Comparison of ENCODE assay signal across 24 mouse cellular contexts in the genomic region with DNA sequence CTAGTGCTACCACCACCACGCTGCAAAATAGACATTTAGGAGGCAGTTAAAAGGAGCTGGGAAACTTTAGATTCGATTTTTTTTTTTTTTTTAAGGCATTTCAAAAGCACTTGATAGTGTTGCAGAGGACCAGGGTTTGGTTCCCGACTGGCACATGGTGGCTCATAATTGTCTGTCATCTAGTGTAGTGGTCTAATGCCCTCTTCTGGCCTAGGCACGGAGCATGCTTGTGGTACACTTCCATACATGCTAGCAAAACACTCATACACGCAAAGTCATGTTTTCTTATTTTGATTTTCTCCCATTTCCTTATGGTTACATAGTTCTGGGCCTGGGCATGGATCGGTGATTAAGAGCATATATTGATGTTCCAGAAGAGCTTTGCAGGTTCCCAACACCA. TPM values are rescaled to one million over a fixed set of nuclear protein-coding genes. Genes with fewer than 3 reads are reported as not detected.
DNase-seq lines count a peak whose midpoint lies in the region; ATAC-seq and TF ChIP-seq lines count a peak whose summit lies in the region.
"Had no signal": no experiment of that assay in that cellular context is flagged by ENCODE, and none has a peak within 500 bp of the region (broad histone marks: within the 10 kb centered on the region; RNA-seq: fewer than 3 reads in every experiment).

No protein-coding gene starts in this region.

- no peak overlapping the region for H3K9ac ChIP-seq in intestine, postnatal 0 days (ENCODE audit: low read depth, low read length)
- H3K9ac ChIP-seq in intestine, embryonic 16.5 days (ENCODE audit: low read depth, low read length), result no peak overlapping the region
- no peak overlapping the region for H3K9ac ChIP-seq in lung, postnatal 0 days (replicated peaks; ENCODE audit: low read depth)
- H3K9ac ChIP-seq: forebrain, embryonic 15.5 days; limb, embryonic 13.5 days; neural tube, embryonic 13.5 days; stomach, embryonic 15.5 days had no signal

- peaks cover 27% of the 10 kb centered on the region for H3K36me3 ChIP-seq in intestine, postnatal 0 days (ENCODE audit: control insufficient read depth, insufficient read depth)
- no peaks in the 10 kb centered on the region for H3K36me3 ChIP-seq in intestine, embryonic 16.5 days (ENCODE audit: control insufficient read depth, insufficient read depth, low read length)
- H3K36me3 ChIP-seq in lung, postnatal 0 days (ENCODE audit: insufficient read depth, low read length), result peaks cover under 1% of the 10 kb centered on the region; the same call in 1 of the 2 replicates

- WGBS in cerebellum, adult 2 months, result 86% methylated on average over 6 of the region's 6 CpGs
- WGBS in intestine, postnatal 0 days, result 87% methylated on average over 6 of the region's 6 CpGs
- 92% methylated on average over 6 of the region's 6 CpGs for WGBS in intestine, embryonic 16.5 days
- WGBS in lung, postnatal 0 days, result 90% methylated on average over 6 of the region's 6 CpGs

- H3K4me3 ChIP-seq in cerebellum, adult 2 months (replicated peaks; ENCODE audit: insufficient read depth, low read depth, low read length), result no peak overlapping the region
- no peak overlapping the region for H3K4me3 ChIP-seq in intestine, postnatal 0 days (ENCODE audit: low read depth, low read length)
- H3K4me3 ChIP-seq in intestine, embryonic 16.5 days (ENCODE audit: low read length), result no peak overlapping the region
- H3K4me3 ChIP-seq in layer of hippocampus, adult 2 months, result no peak overlapping the region
- no peak overlapping the region for H3K4me3 ChIP-seq in lung, postnatal 0 days (ENCODE audit: low read depth, low read length)
- H3K4me3 ChIP-seq: embryonic facial prominence, embryonic 10.5 days; forebrain, embryonic 15.5 days; hindbrain, embryonic 10.5 days; limb, embryonic 13.5 days; midbrain, embryonic 10.5 days; myocyte; neural tube, embryonic 13.5 days; stomach, embryonic 15.5 days had no signal

- DNase-seq in cerebellum, adult 2 months, result no peak
- no peak for DNase-seq in cerebellum, postnatal 25 days
- DNase-seq in layer of hippocampus, adult 2 months (ENCODE audit: low spot score in 2 of 2), result no peak
- DNase-seq in layer of hippocampus, adult 11-12 months (ENCODE audit: low spot score), result no peak
- DNase-seq in lung, postnatal 0 days (ENCODE audit: low spot score), result no peak
- DNase-seq in lung, postnatal 10 days, result no peak
- DNase-seq: adrenal gland, postnatal 14 days; cerebellum, adult 9-10 months; gastrocnemius, postnatal 25 days; lung, adult 18-20 months; right cerebral cortex, postnatal 4 days; thymus, adult 18-20 months; thymus, postnatal 36 days had no signal

- TF ChIP-seq CTCF in cerebellum, adult 2 months (IDR thresholded peaks at IDR 0.05; ENCODE audit: borderline replicate concordance, insufficient read depth, low read depth, low read length), result peak; percentile 21; the same call in 1 of the 2 replicates
- TF ChIP-seq CTCF in intestine, postnatal 0 days (IDR thresholded peaks at IDR 0.05; ENCODE audit: low read depth), result peak; percentile 53
- peak; percentile 31; the same call in 1 of the 2 replicates for TF ChIP-seq CTCF in layer of hippocampus, adult 2 months (conservative IDR thresholded peaks at IDR 0.05)
- peak; percentile 48 for TF ChIP-seq CTCF in lung, postnatal 0 days (IDR thresholded peaks at IDR 0.05)

- ATAC-seq in intestine, postnatal 0 days, result no peak
- ATAC-seq in intestine, embryonic 16.5 days, result no peak
- no peak for ATAC-seq in lung, postnatal 0 days
- ATAC-seq: forebrain, embryonic 15.5 days; midbrain, embryonic 16.5 days had no signal

- TF ChIP-seq POLR2A in cerebellum, adult 2 months (IDR thresholded peaks at IDR 0.05; ENCODE audit: borderline replicate concordance, insufficient read depth, low read length), result no peak

- H3K27me3 ChIP-seq in cerebellum, adult 2 months (ENCODE audit: control insufficient read depth, insufficient read depth, low read length), result no peaks in the 10 kb centered on the region
- no peaks in the 10 kb centered on the region for H3K27me3 ChIP-seq in intestine, postnatal 0 days (replicated peaks; ENCODE audit: control insufficient read depth, insufficient read depth, low read length)
- H3K27me3 ChIP-seq in intestine, embryonic 16.5 days (replicated peaks; ENCODE audit: control insufficient read depth, insufficient read depth, low read length), result no peaks in the 10 kb centered on the region
- H3K27me3 ChIP-seq in lung, postnatal 0 days (replicated peaks; ENCODE audit: insufficient read depth, low read length), result no peaks in the 10 kb centered on the region
- H3K27me3 ChIP-seq: forebrain, embryonic 15.5 days; limb, embryonic 13.5 days; neural tube, embryonic 13.5 days; stomach, embryonic 15.5 days had no signal

- no peaks in the 10 kb centered on the region for H3K4me1 ChIP-seq in cerebellum, adult 2 months (ENCODE audit: control insufficient read depth, insufficient read depth, low read length)
- H3K4me1 ChIP-seq in intestine, postnatal 0 days (replicated peaks; ENCODE audit: control insufficient read depth, insufficient read depth, low read length), result no peaks in the 10 kb centered on the region
- H3K4me1 ChIP-seq in intestine, embryonic 16.5 days (ENCODE audit: control insufficient read depth, insufficient read depth, low read length), result no peaks in the 10 kb centered on the region
- H3K4me1 ChIP-seq in lung, postnatal 0 days (ENCODE audit: insufficient read depth, low read depth, low read length), result no peaks in the 10 kb centered on the region
- H3K4me1 ChIP-seq: embryonic facial prominence, embryonic 10.5 days; forebrain, embryonic 15.5 days; hindbrain, embryonic 10.5 days; limb, embryonic 13.5 days; midbrain, embryonic 10.5 days; neural tube, embryonic 13.5 days; stomach, embryonic 15.5 days had no signal

- TF ChIP-seq EP300 in lung, postnatal 0 days (IDR thresholded peaks at IDR 0.05), result no peak

- no peak overlapping the region for H3K4me2 ChIP-seq in intestine, postnatal 0 days (replicated peaks; ENCODE audit: low read depth)
- no peak overlapping the region for H3K4me2 ChIP-seq in intestine, embryonic 16.5 days (ENCODE audit: low read depth, low read length)
- no peak overlapping the region for H3K4me2 ChIP-seq in lung, postnatal 0 days (replicated peaks; ENCODE audit: low read depth, low read length)
- H3K4me2 ChIP-seq: forebrain, embryonic 15.5 days; limb, embryonic 13.5 days; neural tube, embryonic 13.5 days; stomach, embryonic 15.5 days had no signal

- no peak overlapping the region for H3K27ac ChIP-seq in cerebellum, adult 2 months (ENCODE audit: insufficient read depth, low read length)
- H3K27ac ChIP-seq in intestine, postnatal 0 days (ENCODE audit: low read depth, low read length), result no peak overlapping the region
- H3K27ac ChIP-seq in intestine, embryonic 16.5 days (ENCODE audit: low read length), result no peak overlapping the region
- H3K27ac ChIP-seq in layer of hippocampus, adult 2 months, result no peak overlapping the region
- H3K27ac ChIP-seq in lung, postnatal 0 days (ENCODE audit: low read length), result no peak overlapping the region
- H3K27ac ChIP-seq: embryonic facial prominence, embryonic 10.5 days; forebrain, embryonic 15.5 days; hindbrain, embryonic 10.5 days; limb, embryonic 13.5 days; midbrain, embryonic 10.5 days; neural tube, embryonic 13.5 days; stomach, embryonic 15.5 days had no signal

- H3K9me3 ChIP-seq in intestine, postnatal 0 days (ENCODE audit: control insufficient read depth), result no peaks in the 10 kb centered on the region
- H3K9me3 ChIP-seq in intestine, embryonic 16.5 days (ENCODE audit: control insufficient read depth, low read length), result no peaks in the 10 kb centered on the region
- no peaks in the 10 kb centered on the region for H3K9me3 ChIP-seq in lung, postnatal 0 days (ENCODE audit: low read length)
- H3K9me3 ChIP-seq: embryonic facial prominence, embryonic 10.5 days; forebrain, embryonic 15.5 days; hindbrain, embryonic 10.5 days; limb, embryonic 13.5 days; midbrain, embryonic 10.5 days; neural tube, embryonic 13.5 days; stomach, embryonic 15.5 days had no signal

RNA-seq across cellular contexts. Expression of a gene that starts 40.3 kb away (rescaled TPM):
- polyA plus RNA-seq in cerebellum, adult 2 months (2012; rRNA removed), result 85.0 and 91.3 TPM in 2 replicates
- 60.9 and 65.2 TPM in 2 replicates for polyA plus RNA-seq in intestine, postnatal 0 days (2015; fragmentation: Nextera tagmentation; extraction: Ambion mirVana)
- 136 and 152 TPM in 2 replicates for polyA plus RNA-seq in intestine, embryonic 16.5 days (2015; fragmentation: Nextera tagmentation; extraction: Ambion mirVana)
- total RNA-seq in layer of hippocampus, adult 2 months (2021), result 10 to 100 TPM; 91.0 to 94.3 TPM
- 72.0 and 73.3 TPM in 2 replicates for polyA plus RNA-seq in lung, postnatal 0 days (2015; fragmentation: Nextera tagmentation; extraction: Ambion mirVana)
